28 mouse cellular contexts compared by ENCODE assay signal in genomic region chr17:6211721-6212120, GRCm38 (mm10). TPM values are rescaled to one million over a fixed set of nuclear protein-coding genes. Genes with fewer than 3 reads are reported as not detected.
DNase-seq lines count a peak whose midpoint lies in the region; ATAC-seq and TF ChIP-seq lines count a peak whose summit lies in the region.
"Had no signal": no experiment of that assay in that cellular context is flagged by ENCODE, and none has a peak within 500 bp of the region (broad histone marks: within the 10 kb centered on the region; RNA-seq: fewer than 3 reads in every experiment).

No protein-coding gene starts in this region.

- peak overlapping the region; percentile 55 for H3K27ac ChIP-seq in heart, embryonic 12.5 days (ENCODE audit: poor library complexity, severe bottlenecking)
- no peak overlapping the region for H3K27ac ChIP-seq in kidney, adult 2 months (ENCODE audit: insufficient read depth, low read depth, low read length)
- H3K27ac ChIP-seq: embryonic facial prominence, embryonic 13.5 days; forebrain, embryonic 10.5 days; forebrain, embryonic 15.5 days; gastrocnemius, adult 2 months; hindbrain, embryonic 14.5 days; limb, embryonic 13.5 days; lung, embryonic 15.5 days; midbrain, embryonic 10.5 days; midbrain, embryonic 15.5 days; neural tube, embryonic 15.5 days had no signal

- ATAC-seq in heart, embryonic 12.5 days (ENCODE audit: insufficient number of reproducible peaks, low FRiP score) = no peak
- ATAC-seq: forebrain, embryonic 15.5 days; midbrain, embryonic 15.5 days had no signal

- no peak overlapping the region for H3K4me2 ChIP-seq in heart, embryonic 12.5 days
- H3K4me2 ChIP-seq: embryonic facial prominence, embryonic 13.5 days; forebrain, embryonic 15.5 days; hindbrain, embryonic 14.5 days; limb, embryonic 13.5 days; liver, embryonic 11.5 days; lung, embryonic 15.5 days; midbrain, embryonic 15.5 days; neural tube, embryonic 15.5 days had no signal

- H3K9me3 ChIP-seq in heart, embryonic 12.5 days (replicated peaks) = no peaks in the 10 kb centered on the region
- H3K9me3 ChIP-seq: embryonic facial prominence, embryonic 13.5 days; forebrain, embryonic 10.5 days; forebrain, embryonic 15.5 days; limb, embryonic 13.5 days; lung, embryonic 15.5 days; midbrain, embryonic 10.5 days; midbrain, embryonic 15.5 days; neural tube, embryonic 15.5 days had no signal

- no peaks in the 10 kb centered on the region for H3K27me3 ChIP-seq in heart, embryonic 12.5 days (replicated peaks)
- H3K27me3 ChIP-seq in kidney, adult 2 months (replicated peaks; ENCODE audit: control insufficient read depth, insufficient read depth, low read length) = no peaks in the 10 kb centered on the region
- H3K27me3 ChIP-seq: CH12.LX; embryonic facial prominence, embryonic 13.5 days; forebrain, embryonic 15.5 days; limb, embryonic 13.5 days; lung, embryonic 15.5 days; midbrain, embryonic 15.5 days; neural tube, embryonic 15.5 days had no signal

- no peak for TF ChIP-seq POLR2A in kidney, adult 2 months (IDR thresholded peaks at IDR 0.05; ENCODE audit: low read depth, low read length)

- peaks cover 29% of the 10 kb centered on the region for H3K4me1 ChIP-seq in heart, embryonic 12.5 days (replicated peaks)
- no peaks in the 10 kb centered on the region for H3K4me1 ChIP-seq in kidney, adult 2 months (ENCODE audit: control insufficient read depth, insufficient read depth, low read length)
- H3K4me1 ChIP-seq: embryonic facial prominence, embryonic 13.5 days; forebrain, embryonic 10.5 days; forebrain, embryonic 15.5 days; limb, embryonic 13.5 days; lung, embryonic 15.5 days; midbrain, embryonic 10.5 days; midbrain, embryonic 15.5 days; neural tube, embryonic 15.5 days had no signal

- H3K4me3 ChIP-seq in heart, embryonic 12.5 days = no peak overlapping the region
- no peak overlapping the region for H3K4me3 ChIP-seq in kidney, adult 2 months (ENCODE audit: insufficient read depth, low read depth, low read length)
- H3K4me3 ChIP-seq: embryonic facial prominence, embryonic 13.5 days; forebrain, embryonic 10.5 days; forebrain, embryonic 15.5 days; gastrocnemius, adult 2 months; limb, embryonic 13.5 days; lung, embryonic 15.5 days; midbrain, embryonic 10.5 days; midbrain, embryonic 15.5 days; neural tube, embryonic 15.5 days had no signal

- intact Hi-C loops in heart, postnatal 25 days (cut with DNase I) = loop anchor here (5.0 kb wide), 1 partner anchor 39 kb away; no protein-coding TSS in a partner anchor
- intact Hi-C loops in heart, postnatal 10 days (cut with DNase I) = no loop called here

- peaks cover 58% of the 10 kb centered on the region for H3K36me3 ChIP-seq in heart, embryonic 12.5 days
- H3K36me3 ChIP-seq in kidney, adult 2 months (ENCODE audit: control insufficient read depth, insufficient read depth, low read length) = peaks cover 2% of the 10 kb centered on the region

- peak; percentile 89 for DNase-seq in heart, adult 11 months
- DNase-seq in heart, postnatal 25 days (ENCODE audit: low spot score) = no peak
- peak; percentile 42 to 58 for DNase-seq in heart, adult 18-20 months
- peak; percentile 62 to 66 for DNase-seq in heart, postnatal 10 days
- DNase-seq in kidney, adult 2 months = no peak
- no peak for DNase-seq in urinary bladder, postnatal 14 days (ENCODE audit: low spot score)
- DNase-seq in adrenal gland, postnatal 14 days = no peak
- DNase-seq: adrenal gland, postnatal 25 days; cerebellum, adult 18-20 months; cerebellum, postnatal 10 days; gastrocnemius, adult 2 months; gastrocnemius, postnatal 36 days; kidney, adult 11 months; kidney, postnatal 36 days; retina, postnatal 1 day; right cerebral cortex, postnatal 14 days had no signal

- TF ChIP-seq CTCF in kidney, adult 2 months (conservative IDR thresholded peaks at IDR 0.05; ENCODE audit: insufficient read depth, insufficient read length, low read depth, low read length) = no peak

- 88% methylated on average over 1 of the region's 1 CpGs for WGBS in heart, embryonic 12.5 days
- 83% methylated on average over 1 of the region's 1 CpGs for WGBS in kidney, adult 2 months

- no peak overlapping the region for H3K9ac ChIP-seq in heart, embryonic 12.5 days
- H3K9ac ChIP-seq: embryonic facial prominence, embryonic 13.5 days; forebrain, embryonic 15.5 days; hindbrain, embryonic 14.5 days; limb, embryonic 13.5 days; lung, embryonic 15.5 days; midbrain, embryonic 15.5 days; neural tube, embryonic 15.5 days had no signal

RNA-seq across cellular contexts. Expression of gene Tmem181a, which starts 44.9 kb away (rescaled TPM):
- total RNA-seq in heart, postnatal 25 days (2021) = 1 to 10 TPM; 8.7 to 8.8 TPM
- 1 to 10 TPM; 7.3 to 7.8 TPM for total RNA-seq in heart, adult 18-20 months (2021)
- 23.7 and 24.5 TPM in 2 replicates for polyA plus RNA-seq in heart, embryonic 12.5 days (2016; fragmentation: Nextera tagmentation; extraction: Ambion mirVana)
- 10 to 100 TPM; 12.2 to 12.4 TPM for total RNA-seq in heart, postnatal 10 days (2021)
- 6.6 and 6.7 TPM in 2 replicates for polyA plus RNA-seq in kidney, adult 2 months (2012; rRNA removed)
- total RNA-seq in adrenal gland, postnatal 14 days (2021) = 11.4 and 13.0 TPM in 2 replicates

Comparison
In these comparisons a context has a peak if more than half of its experiments do, and no peak if none do; other contexts are left out.
1. DNase-seq: peak in heart, adult 11 months (single experiment), heart, adult 18-20 months (2 of 2) and heart, postnatal 10 days (2 of 2); none in heart, postnatal 25 days (single experiment), kidney, adult 2 months (single experiment), urinary bladder, postnatal 14 days (single experiment) and adrenal gland, postnatal 14 days (single experiment).